Mouse (Mus musculus) thymus, postnatal 10 days (tissue): Measurements from ENCODE around the gene Sh3tc1.

Experiments used
- DNase-seq, 2 experiments: peaks; one replicate each; pipeline ENCODE4 v3.0.0; 2021; ENCODE audit warnings: low spot score in 2 of 2

Sh3tc1 gene

GRCm38 (mm10) chr5:35722654-35723053, 17.1 kb downstream of the Sh3tc1 start:
- DNase-seq = no peak

- no peak for DNase-seq
These were observed 17.9 kb downstream of the Sh3tc1 start for GRCm38 (mm10) chr5:35721933-35722332.

- DNase-seq = no peak
These were observed 19.9 kb downstream of the Sh3tc1 start for GRCm38 (mm10) chr5:35719880-35720279.

- no peak for DNase-seq
These were observed 20.4 kb downstream of the Sh3tc1 start for GRCm38 (mm10) chr5:35719343-35719742.

GRCm38 (mm10) chr5:35718817-35719216, 21.0 kb downstream of the Sh3tc1 start:
- no peak for DNase-seq

GRCm38 (mm10) chr5:35717946-35718345, 21.8 kb downstream of the Sh3tc1 start:
- no peak for DNase-seq

GRCm38 (mm10) chr5:35717455-35717854, 22.3 kb downstream of the Sh3tc1 start:
- no peak for DNase-seq

- peak; percentile 22 to 57 for DNase-seq
These were observed 26.0 kb downstream of the Sh3tc1 start for GRCm38 (mm10) chr5:35713649-35714354.

GRCm38 (mm10) chr5:35712517-35712916, 27.3 kb downstream of the Sh3tc1 start:
- no peak for DNase-seq

- no peak for DNase-seq
These were observed 28.9 kb downstream of the Sh3tc1 start for GRCm38 (mm10) chr5:35710931-35711330.

- no peak for DNase-seq
These were observed 29.3 kb downstream of the Sh3tc1 start for GRCm38 (mm10) chr5:35710481-35710880.

- DNase-seq = no peak
These were observed 34.4 kb downstream of the Sh3tc1 start for GRCm38 (mm10) chr5:35705411-35705810.

- DNase-seq = no peak
These were observed 36.0 kb downstream of the Sh3tc1 start for GRCm38 (mm10) chr5:35703814-35704213.

- DNase-seq = no peak
These were observed 36.6 kb downstream of the Sh3tc1 start for GRCm38 (mm10) chr5:35703183-35703582.

GRCm38 (mm10) chr5:35702582-35703140, 37.1 kb downstream of the Sh3tc1 start:
- DNase-seq = no peak

- peak in 1 of 2 experiments; percentile 55 for DNase-seq
These were observed 38.7 kb downstream of the Sh3tc1 start for GRCm38 (mm10) chr5:35701042-35701441.

GRCm38 (mm10) chr5:35695815-35696214, 44.0 kb downstream of the Sh3tc1 start:
- DNase-seq = no peak

GRCm38 (mm10) chr5:35693638-35694037, 46.1 kb downstream of the Sh3tc1 start:
- DNase-seq = no peak

- no peak for DNase-seq
These were observed 48.5 kb downstream of the Sh3tc1 start for GRCm38 (mm10) chr5:35691246-35691645.

GRCm38 (mm10) chr5:35690485-35691165, 49.2 kb downstream of the Sh3tc1 start:
- DNase-seq = no peak

GRCm38 (mm10) chr5:35689374-35689773, 50.4 kb downstream of the Sh3tc1 start:
- DNase-seq = no peak

GRCm38 (mm10) chr5:35688851-35689250, 50.9 kb downstream of the Sh3tc1 start:
- no peak for DNase-seq

- no peak for DNase-seq
These were observed 52.7 kb downstream of the Sh3tc1 start for GRCm38 (mm10) chr5:35687098-35687497.
